Mouse (Mus musculus) kidney, adult 11 months (tissue): ENCODE results near the gene Mcf2.
A peak's percentile ranks its signal among the peaks of the same experiment; 100 is the strongest.

Experiments used
- DNase-seq: peaks from one replicate; pipeline ENCODE4 v3.0.0; 2022

Mcf2 gene

DNA sequence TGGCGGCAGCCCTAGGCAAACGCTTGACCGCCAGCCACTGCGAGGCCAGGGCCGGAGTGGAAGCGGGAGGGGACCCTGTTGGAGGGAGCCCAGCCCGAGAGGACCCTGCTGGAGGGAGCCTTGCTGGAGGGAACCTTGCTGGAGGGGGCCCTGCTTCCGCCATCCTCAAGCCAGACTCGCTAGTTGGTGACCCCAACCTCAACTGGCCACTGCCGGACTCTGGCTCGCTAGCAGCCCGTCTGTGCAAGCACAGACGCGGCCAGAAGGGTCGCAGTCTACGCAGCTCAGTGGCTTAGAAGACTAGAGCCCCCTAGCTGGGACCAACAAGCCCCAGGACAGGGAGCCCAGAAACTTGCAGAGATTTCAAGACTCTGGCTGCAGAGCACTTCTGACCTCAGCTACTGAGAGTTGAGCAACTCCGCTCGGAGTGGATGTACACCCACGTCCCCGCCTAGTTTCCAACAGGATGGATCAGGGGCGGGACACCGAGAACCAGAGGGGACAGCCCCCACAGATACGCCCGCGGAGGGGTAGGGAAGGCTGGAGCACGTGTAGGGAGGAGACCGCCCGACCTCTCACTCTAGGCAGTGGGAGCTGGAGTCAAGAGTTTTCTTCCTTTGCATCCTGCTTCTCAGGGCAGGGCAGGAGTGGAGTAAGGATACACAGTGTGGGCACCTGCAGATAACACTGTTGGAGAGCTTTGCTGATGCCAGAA lies at the start of gene Mcf2:
Gene Mcf2, minus strand, starts transcription at position 346 of the 715 bp plus-strand sequence.
- DNase-seq = no peak

DNA sequence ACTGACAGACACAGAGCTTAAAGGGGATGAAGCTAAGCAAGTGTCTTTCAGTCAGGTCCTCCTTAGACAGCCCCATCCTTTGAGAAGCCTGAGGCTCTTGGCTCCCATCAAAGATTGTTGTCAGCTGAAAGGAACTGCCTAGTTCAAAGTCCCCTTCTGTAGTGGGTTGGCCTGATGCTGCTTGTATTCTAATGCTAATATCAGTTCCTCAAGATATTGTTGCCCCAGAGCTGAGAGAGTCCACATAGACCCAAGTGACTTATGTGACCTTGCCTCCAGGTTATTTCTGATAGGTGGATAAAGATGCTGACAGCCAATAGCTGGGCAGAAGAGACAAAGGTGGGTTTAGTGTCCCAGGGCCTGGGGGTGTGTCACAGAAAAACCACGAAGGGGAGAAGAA lies 8.8 kb upstream of the Mcf2 start:
- no peak for DNase-seq

DNA sequence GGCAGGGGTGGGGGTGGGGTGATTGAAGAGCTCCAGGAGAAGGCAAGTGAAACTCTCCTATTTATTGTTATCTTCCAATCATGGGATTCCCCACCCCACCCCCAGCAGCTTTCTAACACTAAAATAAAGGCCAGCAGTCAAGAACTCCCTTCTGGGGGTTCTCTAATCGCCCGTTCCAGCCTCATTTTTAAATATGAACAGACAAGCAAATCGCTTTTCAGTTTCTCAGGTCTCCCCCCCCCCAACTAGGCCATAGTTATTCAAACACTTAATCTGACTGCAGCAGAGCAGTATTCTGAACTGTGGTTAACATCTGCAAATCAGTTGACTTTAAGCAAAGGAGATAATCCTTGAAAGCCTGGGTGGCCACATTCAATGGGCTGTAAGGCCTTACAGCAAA lies 3.7 kb upstream of the Mcf2 start:
- DNase-seq = no peak

DNA sequence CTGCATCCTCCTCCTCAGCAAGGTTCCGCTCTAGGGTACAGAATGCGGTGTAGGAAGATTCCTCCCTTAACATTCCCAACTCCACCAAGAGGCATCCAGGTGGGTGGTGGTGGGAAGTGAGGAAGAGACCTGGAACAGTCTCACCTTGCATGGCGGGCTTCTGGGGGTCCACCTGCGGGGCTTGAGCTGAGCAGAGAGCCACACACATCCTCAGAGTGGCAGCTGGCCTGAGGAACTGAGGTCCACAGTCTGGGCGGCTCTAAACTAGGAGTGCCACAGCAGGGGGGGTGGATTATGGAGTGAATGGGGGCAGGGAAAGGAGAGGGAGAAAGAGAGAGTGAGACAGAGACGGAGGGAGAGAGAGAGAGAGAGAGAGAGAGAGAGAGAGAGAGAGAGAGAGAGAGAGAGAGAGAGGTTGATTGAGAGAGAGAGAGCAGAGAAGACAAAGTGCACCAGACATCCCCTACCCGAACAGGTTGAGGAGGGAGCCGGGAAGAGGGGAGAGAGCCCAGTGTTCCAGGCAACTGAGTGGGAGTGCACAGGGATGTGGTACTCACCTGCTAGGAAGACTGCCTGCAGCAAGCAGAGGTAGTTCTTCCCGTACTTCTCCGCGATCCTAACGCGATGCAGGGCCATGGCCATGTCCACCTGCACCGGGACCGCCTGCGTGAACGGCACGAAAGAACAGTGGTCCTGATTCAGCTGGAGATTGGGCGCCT lies 705 bp downstream of the Mcf2 start:
- no peak for DNase-seq

DNA sequence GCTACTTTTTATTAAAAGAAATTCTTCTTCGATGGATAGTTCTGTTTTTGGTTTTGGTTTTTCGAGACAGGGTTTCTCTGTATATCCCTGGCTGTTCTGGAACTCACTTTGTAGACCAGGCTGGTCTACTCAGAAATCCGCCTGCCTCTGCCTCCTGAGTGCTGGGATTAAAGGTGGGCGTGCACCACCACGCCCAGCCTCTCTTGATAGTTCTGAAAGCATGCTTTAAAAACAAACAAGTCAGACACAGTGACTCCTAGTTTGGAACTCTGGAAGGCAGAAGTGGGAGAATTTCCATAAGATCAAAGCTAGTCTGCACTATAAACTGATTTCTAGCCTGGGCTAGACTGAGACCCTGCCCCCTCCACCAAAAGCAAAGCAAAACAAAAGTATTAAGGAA lies 8.8 kb downstream of the Mcf2 start:
- DNase-seq = no peak

DNA sequence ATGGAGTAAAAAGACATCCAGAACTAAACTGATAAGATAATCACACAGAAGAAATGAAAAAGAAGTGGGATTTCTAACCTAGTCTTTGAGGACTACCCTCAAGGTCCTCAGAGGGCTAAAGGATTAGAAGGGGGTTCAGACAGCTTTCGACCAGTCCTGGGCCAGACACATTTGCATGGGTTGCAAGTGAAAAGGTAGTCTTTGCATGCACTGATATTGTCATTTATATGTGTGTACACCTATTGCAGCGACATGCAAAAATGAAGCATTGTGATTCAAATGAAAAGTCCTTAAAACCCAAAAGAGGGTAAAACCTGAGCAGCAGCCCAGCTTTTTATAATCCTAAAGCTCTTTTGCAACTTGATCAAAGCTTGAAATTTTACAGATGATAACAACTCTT lies 9.4 kb downstream of the Mcf2 start:
- DNase-seq = no peak

DNA sequence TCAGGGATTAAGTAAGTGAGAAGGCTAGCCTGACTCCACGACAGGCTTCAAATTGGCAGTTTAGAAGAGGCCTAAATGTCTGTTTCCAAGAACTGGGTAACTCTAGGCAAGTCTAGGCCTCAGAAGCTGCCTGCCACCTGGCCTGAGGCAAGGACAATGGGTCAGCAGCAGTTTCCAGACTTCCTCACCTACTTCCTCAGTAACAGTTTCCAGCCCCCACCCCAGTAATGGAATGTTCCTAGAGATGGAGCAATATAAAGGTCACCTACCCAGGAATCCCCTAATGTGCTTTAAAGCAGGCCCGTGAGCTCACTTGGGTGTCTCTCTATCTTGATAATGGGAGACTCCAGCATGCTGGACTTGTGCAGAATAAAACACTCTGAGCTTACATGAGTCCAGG lies 10.1 kb downstream of the Mcf2 start:
- no peak for DNase-seq

DNA sequence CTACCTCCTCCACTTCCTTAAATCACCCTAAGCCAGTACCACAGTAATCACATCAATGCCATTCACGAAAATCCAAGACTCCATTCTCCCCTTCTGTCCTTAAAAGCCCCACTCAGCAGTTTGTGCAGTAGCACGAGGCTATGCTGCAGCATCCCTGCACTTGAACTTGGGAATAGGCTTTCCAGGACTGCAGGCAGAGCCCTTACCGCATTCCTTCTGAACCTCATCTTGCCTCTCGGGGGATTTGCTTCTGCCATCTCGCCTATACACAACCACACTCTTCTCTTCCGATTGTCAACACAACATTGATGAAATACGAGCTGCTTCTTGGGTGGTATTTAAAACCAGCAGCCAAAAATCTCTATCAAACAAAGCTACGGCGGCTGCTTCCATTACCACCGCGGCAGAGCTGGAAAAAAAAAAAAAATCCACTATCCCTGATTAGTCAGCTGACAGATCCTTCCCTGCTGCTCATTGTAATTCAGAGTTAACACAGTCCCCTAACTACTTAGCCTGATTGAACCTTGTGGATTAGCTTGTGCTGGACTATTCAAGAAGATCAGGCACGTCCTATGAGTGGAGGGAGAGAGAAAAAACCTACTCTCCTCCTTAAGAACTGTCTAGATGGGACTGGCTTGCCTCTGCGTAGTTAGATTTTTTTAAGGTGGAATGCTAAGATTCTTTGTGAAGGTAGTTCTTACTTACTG lies 31.5 kb downstream of the Mcf2 start:
- no peak for DNase-seq

DNA sequence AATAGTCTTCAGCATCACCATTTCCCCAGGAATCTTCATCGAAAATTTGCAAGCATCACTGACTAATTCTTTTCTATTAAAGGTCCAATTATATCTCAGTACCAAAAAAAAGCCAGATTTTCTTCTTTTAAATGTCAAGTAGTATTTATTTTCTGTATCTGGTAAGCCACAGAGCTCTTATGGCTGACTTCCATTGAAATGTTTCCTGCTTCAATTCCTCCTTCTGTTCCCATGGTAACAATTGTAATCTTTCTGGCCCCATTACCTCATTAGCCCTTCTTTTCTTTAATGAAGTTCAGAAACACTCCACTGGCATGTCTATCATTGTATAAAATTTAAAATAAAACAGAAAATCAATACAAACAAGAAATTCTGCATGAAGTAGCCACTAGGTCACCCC lies 103.5 kb downstream of the Mcf2 start:
- no peak for DNase-seq

DNA sequence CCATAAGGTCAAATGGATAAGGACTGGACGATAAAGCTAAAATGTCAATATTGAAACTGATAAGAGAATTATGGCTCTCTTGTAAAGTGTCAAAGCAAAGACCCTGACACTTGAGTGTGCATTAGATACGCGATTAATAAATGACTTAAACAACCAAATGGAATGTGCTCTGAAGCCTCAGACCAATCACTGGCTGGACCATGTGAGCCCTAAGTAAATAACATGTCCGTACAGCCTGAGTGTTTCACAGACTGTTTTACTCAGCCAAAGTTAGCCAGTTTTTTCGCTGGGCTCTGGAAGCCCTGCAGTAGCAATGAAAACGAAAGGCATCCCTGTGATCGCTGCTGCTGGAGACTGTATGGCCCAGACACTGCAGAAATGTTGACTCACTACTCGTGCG lies 123.7 kb downstream of the Mcf2 start:
- DNase-seq = no peak

DNA sequence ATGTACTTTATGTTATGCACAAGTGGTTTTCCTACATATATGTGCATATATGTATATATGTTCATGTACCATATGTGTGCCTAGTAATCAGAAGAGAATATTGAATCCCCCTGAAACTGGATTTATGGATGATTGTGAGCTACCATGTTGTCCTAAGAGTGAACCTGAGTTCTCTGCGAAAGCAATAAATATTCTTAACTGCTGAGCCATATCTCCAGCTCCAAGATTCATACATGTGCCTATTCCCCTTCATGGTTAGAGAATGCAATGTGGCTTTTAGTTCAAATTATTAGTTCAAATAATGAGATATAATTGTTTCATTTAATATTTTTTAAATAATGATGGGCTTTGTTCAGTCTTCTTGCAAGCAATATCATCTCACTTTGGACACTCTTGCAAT lies 124.1 kb downstream of the Mcf2 start:
- no peak for DNase-seq

DNA sequence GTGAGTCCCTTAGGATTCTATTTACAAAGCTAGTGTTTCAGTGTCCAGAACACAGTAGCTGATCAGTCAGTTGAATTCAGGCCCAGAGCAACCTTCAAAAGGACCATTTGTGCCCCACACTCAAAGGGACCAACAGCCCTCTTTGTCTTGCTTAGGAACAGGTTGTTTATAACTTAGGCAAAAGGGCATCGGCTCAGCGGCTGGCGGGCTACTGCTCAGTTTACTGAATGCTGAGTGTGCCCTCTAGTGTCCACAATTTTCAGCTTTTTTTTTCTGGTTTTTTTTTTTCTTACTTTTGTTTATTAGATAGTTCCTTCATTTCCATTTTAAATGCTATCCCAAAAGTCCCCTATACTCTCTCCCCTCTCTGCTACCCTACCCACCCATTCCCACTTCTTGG lies 152.2 kb downstream of the Mcf2 start:
- DNase-seq = no peak

DNA sequence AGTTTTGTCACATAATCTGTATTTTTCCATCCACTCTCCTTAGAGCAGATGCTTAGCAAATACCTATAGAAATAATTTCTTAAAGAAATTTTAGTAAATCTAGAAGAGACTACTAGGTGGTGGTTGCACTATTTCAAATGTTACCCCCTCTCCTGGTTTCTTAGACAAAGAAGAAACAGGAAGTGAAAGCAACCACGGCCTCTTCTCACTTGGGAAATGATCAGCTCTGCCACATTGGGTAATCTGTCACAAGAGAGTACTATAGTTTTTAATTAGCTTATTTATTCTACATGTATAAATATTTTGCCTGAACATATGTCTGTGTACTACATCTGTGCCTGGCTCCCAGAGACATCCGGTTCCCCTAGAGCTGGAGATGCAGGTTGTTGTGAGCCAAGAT lies 157.3 kb downstream of the Mcf2 start:
- DNase-seq = no peak

DNA sequence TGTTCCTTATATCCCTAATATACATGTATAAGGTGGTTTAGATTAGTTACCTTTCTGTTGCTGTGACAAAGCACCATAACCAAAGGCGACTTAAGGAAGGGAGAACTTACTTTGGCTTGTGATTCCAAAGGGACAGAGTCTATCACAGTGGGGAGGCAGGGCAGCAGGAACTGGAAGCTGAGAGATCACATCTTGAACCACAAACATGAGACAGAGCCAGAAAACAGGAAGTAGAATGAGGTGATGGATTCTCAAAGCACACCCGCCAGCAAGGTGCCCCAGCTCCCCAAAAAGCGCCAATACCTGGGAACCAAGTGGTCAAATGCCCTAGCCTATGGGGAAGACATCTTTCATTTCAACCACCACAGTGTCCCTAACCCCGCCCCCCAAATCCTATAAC lies 157.9 kb downstream of the Mcf2 start:
- DNase-seq = no peak

DNA sequence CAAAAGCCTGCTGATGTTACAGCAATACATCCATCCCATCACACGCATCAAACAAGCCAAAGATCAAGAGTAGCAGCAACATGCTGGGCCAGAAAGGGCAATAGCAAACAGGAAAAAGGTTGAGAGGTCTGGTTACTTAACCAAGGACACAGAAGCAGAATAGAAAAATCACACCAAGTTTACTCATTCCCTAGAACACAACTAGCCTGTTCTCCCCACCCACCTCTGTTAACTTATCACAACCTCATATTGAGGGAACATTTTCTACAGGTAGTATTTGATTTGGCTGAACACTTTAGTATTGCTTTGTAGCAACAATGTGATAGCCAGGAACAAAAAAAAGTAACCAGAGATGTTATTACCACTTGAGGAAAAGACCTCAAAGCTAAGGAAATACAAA lies 164.3 kb downstream of the Mcf2 start:
- DNase-seq = no peak

DNA sequence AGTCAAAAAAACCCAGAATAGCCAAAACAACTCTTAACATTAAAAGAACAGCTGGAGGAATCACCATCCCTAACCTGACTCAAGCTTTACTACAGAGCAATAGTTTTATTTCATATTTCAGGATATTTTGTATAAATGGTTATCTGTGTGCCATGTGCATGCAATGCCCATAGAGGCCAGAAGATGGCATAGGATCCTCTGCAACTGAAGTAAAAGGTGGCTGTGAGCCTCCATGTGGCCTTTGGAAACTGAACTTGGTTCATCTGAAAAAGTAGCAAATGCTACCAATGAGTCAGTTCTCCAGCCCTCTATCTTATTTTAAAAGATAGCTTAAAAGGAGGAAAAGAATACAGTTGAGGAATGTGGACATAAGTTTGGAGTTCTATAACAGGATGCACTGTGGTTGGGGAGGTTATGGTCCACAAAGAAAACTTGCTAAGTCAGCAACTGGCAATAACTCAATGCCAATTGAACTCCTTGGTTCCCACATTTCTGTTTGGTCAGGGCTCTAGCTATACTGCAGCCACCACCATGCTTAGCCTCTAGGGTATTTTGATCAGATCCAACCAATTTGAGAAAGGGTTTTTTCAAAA lies 165.7 kb downstream of the Mcf2 start:
- DNase-seq = peak; percentile 4
